Mouse (Mus musculus): ENCODE data around the gene Rad51b. TPM values are rescaled to one million over a fixed set of nuclear protein-coding genes. Genes with fewer than 3 reads are reported as not detected.

The Rad51b gene
- polyA plus RNA-seq, 1 experiment from 2014 or later, result 7.7 TPM

- Histone ChIP-seq H3K4me1 (peaks cover 24% of the 10 kb centered on the region), H3K27me3 (no peaks in the 10 kb centered on the region), H3K4me3 (replicated peaks) (no peak overlapping the region), H3K4me2 (no peak overlapping the region), H3K27ac (no peak overlapping the region), H3K36me3 (replicated peaks) (no peaks in the 10 kb centered on the region), H3K9me3 (no peaks in the 10 kb centered on the region), H3K9ac (no peak overlapping the region)
- 35% methylated on average over 7 of the region's 7 CpGs for WGBS
- ATAC-seq (ENCODE audit: low FRiP score), result peak; percentile 63
Observed at GRCm38 (mm10) chr12:79742211-79742610, 445.1 kb downstream of the Rad51b start.

GRCm38 (mm10) chr12:79744131-79744530 lies 447.0 kb downstream of the Rad51b start:
- H3K27me3 ChIP-seq, result no peaks in the 10 kb centered on the region
- H3K9me3 ChIP-seq, result no peaks in the 10 kb centered on the region
- H3K9ac ChIP-seq, result no peak overlapping the region
- ATAC-seq (ENCODE audit: low FRiP score), result no peak
- H3K4me3 ChIP-seq (replicated peaks), result no peak overlapping the region
- H3K4me1 ChIP-seq, result peaks cover 35% of the 10 kb centered on the region
- H3K36me3 ChIP-seq (replicated peaks), result no peaks in the 10 kb centered on the region
- no peak overlapping the region for H3K4me2 ChIP-seq
- WGBS, result 85% methylated on average over 6 of the region's 6 CpGs
- H3K27ac ChIP-seq, result no peak overlapping the region

GRCm38 (mm10) chr12:79745225-79745624 lies 448.1 kb downstream of the Rad51b start:
- H3K9me3 ChIP-seq, result no peaks in the 10 kb centered on the region
- no peak overlapping the region for H3K27ac ChIP-seq
- no peaks in the 10 kb centered on the region for H3K36me3 ChIP-seq (replicated peaks)
- no peak overlapping the region for H3K9ac ChIP-seq
- no peak for ATAC-seq (ENCODE audit: low FRiP score)
- H3K4me1 ChIP-seq, result peaks cover 46% of the 10 kb centered on the region
- no peak overlapping the region for H3K4me3 ChIP-seq (replicated peaks)
- no peak overlapping the region for H3K4me2 ChIP-seq
- WGBS, result 89% methylated on average over 5 of the region's 5 CpGs
- H3K27me3 ChIP-seq, result no peaks in the 10 kb centered on the region

- Histone ChIP-seq H3K4me1 (peaks cover 53% of the 10 kb centered on the region), H3K27ac (no peak overlapping the region)
- 57% methylated on average over 10 of the region's 10 CpGs for WGBS
Observed at GRCm38 (mm10) chr12:79745845-79746510, 448.9 kb downstream of the Rad51b start.

GRCm38 (mm10) chr12:79747541-79747940 lies 450.5 kb downstream of the Rad51b start:
- no peak overlapping the region for H3K27ac ChIP-seq

More at GRCm38 (mm10) chr12:79745845-79746510, 448.9 kb downstream of the Rad51b start:
- H3K9ac ChIP-seq, result no peak overlapping the region
- H3K27me3 ChIP-seq, result no peaks in the 10 kb centered on the region
- no peak overlapping the region for H3K4me3 ChIP-seq (replicated peaks)
- H3K36me3 ChIP-seq (replicated peaks), result no peaks in the 10 kb centered on the region
- ATAC-seq (ENCODE audit: low FRiP score), result no peak
- H3K9me3 ChIP-seq, result no peaks in the 10 kb centered on the region
- no peak overlapping the region for H3K4me2 ChIP-seq

GRCm38 (mm10) chr12:79748862-79749261 lies 451.8 kb downstream of the Rad51b start:
- 0 out of 2 replicates have a peak overlapping the region, but pooled peaks have one; percentile 12 for H3K9ac ChIP-seq
- no peaks in the 10 kb centered on the region for H3K27me3 ChIP-seq
- no peaks in the 10 kb centered on the region for H3K36me3 ChIP-seq (replicated peaks)
- H3K9me3 ChIP-seq, result no peaks in the 10 kb centered on the region
- ATAC-seq (ENCODE audit: low FRiP score), result no peak
- no peak overlapping the region for H3K4me3 ChIP-seq (replicated peaks)
- no peak overlapping the region for H3K4me2 ChIP-seq
- WGBS, result 37% methylated on average over 4 of the region's 4 CpGs
- peaks cover 61% of the 10 kb centered on the region for H3K4me1 ChIP-seq
- H3K27ac ChIP-seq, result peak overlapping the region; percentile 84

More at GRCm38 (mm10) chr12:79747541-79747940, 450.5 kb downstream of the Rad51b start:
- Histone ChIP-seq H3K27me3 (no peaks in the 10 kb centered on the region), H3K9ac (no peak overlapping the region), H3K36me3 (replicated peaks) (no peaks in the 10 kb centered on the region), H3K4me1 (peaks cover 58% of the 10 kb centered on the region), H3K9me3 (no peaks in the 10 kb centered on the region), H3K4me2 (no peak overlapping the region), H3K4me3 (replicated peaks) (no peak overlapping the region)
- 92% methylated on average over 3 of the region's 3 CpGs for WGBS
- ATAC-seq (ENCODE audit: low FRiP score), result no peak

GRCm38 (mm10) chr12:79750253-79751125 lies 453.4 kb downstream of the Rad51b start:
- peak; percentile 81 for ATAC-seq (ENCODE audit: low FRiP score)
- peak overlapping the region; percentile 84 for H3K27ac ChIP-seq
- peak overlapping the region; percentile 30 for H3K4me2 ChIP-seq
- no peaks in the 10 kb centered on the region for H3K36me3 ChIP-seq (replicated peaks)
- WGBS, result 5% methylated on average over 10 of the region's 10 CpGs
- H3K9ac ChIP-seq, result no peak overlapping the region; the same call in 1 of the 2 replicates
- H3K9me3 ChIP-seq, result no peaks in the 10 kb centered on the region
- H3K4me3 ChIP-seq (replicated peaks), result no peak overlapping the region
- H3K4me1 ChIP-seq, result peaks cover 62% of the 10 kb centered on the region
- no peaks in the 10 kb centered on the region for H3K27me3 ChIP-seq

- H3K27me3 ChIP-seq, result no peaks in the 10 kb centered on the region
- 21% methylated on average over 8 of the region's 8 CpGs for WGBS
- H3K9me3 ChIP-seq, result no peaks in the 10 kb centered on the region
- no peak overlapping the region for H3K4me3 ChIP-seq (replicated peaks)
- peak overlapping the region; percentile 84 for H3K27ac ChIP-seq
- no peaks in the 10 kb centered on the region for H3K36me3 ChIP-seq (replicated peaks)
- no peak overlapping the region; the same call in 1 of the 2 replicates for H3K4me2 ChIP-seq
- peaks cover 54% of the 10 kb centered on the region for H3K4me1 ChIP-seq
- ATAC-seq (ENCODE audit: low FRiP score), result no peak
- H3K9ac ChIP-seq, result no peak overlapping the region
Observed at GRCm38 (mm10) chr12:79751781-79752180, 454.7 kb downstream of the Rad51b start.

- H3K9ac ChIP-seq, result no peak overlapping the region
- H3K27ac ChIP-seq, result peak overlapping the region; percentile 84
- H3K36me3 ChIP-seq (replicated peaks), result no peaks in the 10 kb centered on the region
- ATAC-seq (ENCODE audit: low FRiP score), result no peak
- no peaks in the 10 kb centered on the region for H3K9me3 ChIP-seq
- WGBS, result 8% methylated on average over 5 of the region's 5 CpGs
- no peak overlapping the region for H3K4me3 ChIP-seq (replicated peaks)
- no peaks in the 10 kb centered on the region for H3K27me3 ChIP-seq
- H3K4me1 ChIP-seq, result peaks cover 54% of the 10 kb centered on the region
- H3K4me2 ChIP-seq, result no peak overlapping the region
Observed at GRCm38 (mm10) chr12:79752189-79752588, 455.1 kb downstream of the Rad51b start.

- H3K27ac ChIP-seq, result no peak overlapping the region
Observed at GRCm38 (mm10) chr12:79755617-79756016, 458.5 kb downstream of the Rad51b start.

GRCm38 (mm10) chr12:79756352-79756751 lies 459.3 kb downstream of the Rad51b start:
- Histone ChIP-seq H3K36me3 (replicated peaks) (no peaks in the 10 kb centered on the region), H3K4me3 (replicated peaks) (no peak overlapping the region), H3K27ac (no peak overlapping the region), H3K9me3 (no peaks in the 10 kb centered on the region), H3K4me2 (no peak overlapping the region), H3K4me1 (peaks cover 31% of the 10 kb centered on the region), H3K27me3 (no peaks in the 10 kb centered on the region), H3K9ac (no peak overlapping the region)
- no peak for ATAC-seq (ENCODE audit: low FRiP score)
- 84% methylated on average over 5 of the region's 5 CpGs for WGBS

More at GRCm38 (mm10) chr12:79755617-79756016, 458.5 kb downstream of the Rad51b start:
- H3K4me1 ChIP-seq, result peaks cover 38% of the 10 kb centered on the region
- no peaks in the 10 kb centered on the region for H3K27me3 ChIP-seq
- no peak overlapping the region for H3K4me3 ChIP-seq (replicated peaks)
- 81% methylated on average over 4 of the region's 4 CpGs for WGBS
- H3K36me3 ChIP-seq (replicated peaks), result no peaks in the 10 kb centered on the region
- H3K9me3 ChIP-seq, result no peaks in the 10 kb centered on the region
- no peak overlapping the region for H3K4me2 ChIP-seq
- no peak for ATAC-seq (ENCODE audit: low FRiP score)
- no peak overlapping the region for H3K9ac ChIP-seq

GRCm38 (mm10) chr12:79757775-79758174 lies 460.7 kb downstream of the Rad51b start:
- no peaks in the 10 kb centered on the region for H3K36me3 ChIP-seq (replicated peaks)
- H3K27ac ChIP-seq, result no peak overlapping the region
- no peak for ATAC-seq (ENCODE audit: low FRiP score)
- 88% methylated on average over 4 of the region's 4 CpGs for WGBS
- H3K4me3 ChIP-seq (replicated peaks), result no peak overlapping the region
- no peak overlapping the region for H3K4me2 ChIP-seq
- peaks cover 18% of the 10 kb centered on the region for H3K4me1 ChIP-seq
- no peak overlapping the region for H3K9ac ChIP-seq
- H3K9me3 ChIP-seq, result no peaks in the 10 kb centered on the region
- H3K27me3 ChIP-seq, result no peaks in the 10 kb centered on the region

All from forebrain, embryonic 12.5 days (tissue).